Mouse (Mus musculus) ES-E14 (cell line): ENCODE data around the gene Tmem88b.

ENCODE experiments used
- HCFC1 ChIP-seq: IDR thresholded peaks from 2 replicates; pipeline ENCODE4 v1.6.1; 2012; ENCODE audit warnings: low read length, inconsistent platforms, borderline replicate concordance; ENCODE audit not compliant: insufficient read depth
- MAFK ChIP-seq: IDR thresholded peaks from 2 replicates; pipeline ENCODE4 v1.6.1; 2014; ENCODE audit warnings: mild to moderate bottlenecking, low read depth, low read length, inconsistent platforms; ENCODE audit not compliant: insufficient read depth
- ZNF384 ChIP-seq: IDR thresholded peaks from 2 replicates; pipeline ENCODE4 v1.6.1; 2012; ENCODE audit warnings: low read depth, low read length, inconsistent platforms

DNA sequence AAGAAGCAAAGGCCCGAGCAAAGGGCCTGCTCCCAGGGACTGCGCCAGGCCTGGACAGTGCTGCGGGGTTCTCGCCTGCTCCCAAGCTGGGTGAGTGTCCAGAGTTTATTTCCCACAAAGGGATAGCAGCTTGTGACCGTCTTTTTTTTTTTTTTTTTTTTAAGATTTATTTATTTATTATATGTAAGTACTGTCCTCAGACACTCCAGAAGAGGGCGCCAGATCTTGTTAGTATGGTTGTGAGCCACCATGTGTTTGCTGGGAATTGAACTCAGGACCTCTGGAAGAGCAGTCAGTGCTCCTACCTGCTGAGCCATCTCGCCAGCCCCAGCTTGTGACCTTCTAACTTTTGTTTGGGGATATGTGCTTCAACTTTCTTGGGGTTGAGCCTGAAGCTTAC is 35.4 kb upstream of the Tmem88b start:
- TF ChIP-seq MAFK, result no peak
- peak; percentile 45 for TF ChIP-seq ZNF384
- TF ChIP-seq HCFC1, result no peak
